Mouse (Mus musculus) small intestine, adult 2 months (tissue): ENCODE data around the gene Gm20388. TPM values are rescaled to one million over a fixed set of nuclear protein-coding genes. Genes with fewer than 3 reads are reported as not detected.

ENCODE experiments used
- H3K27ac ChIP-seq: fragments of 200-500 bp; 2 replicates; pipeline ENCODE4 v1.5.1; 2012; ENCODE audit warnings: low read depth, low read length, control low read depth, inconsistent platforms; ENCODE audit not compliant: insufficient read depth
- H3K27me3 ChIP-seq: fragments of 200-500 bp; 2 replicates; pipeline ENCODE4 v1.6.1; 2012; ENCODE audit warnings: mild to moderate bottlenecking, moderate library complexity, low read length, inconsistent platforms; ENCODE audit not compliant: control insufficient read depth, insufficient read depth
- H3K36me3 ChIP-seq: fragments of 200-500 bp; 2 replicates; pipeline ENCODE4 v1.6.1; 2012; ENCODE audit warnings: mild to moderate bottlenecking, low read length, control low read depth, inconsistent platforms; ENCODE audit not compliant: control insufficient read depth, insufficient read depth
- H3K4me1 ChIP-seq: fragments of 200-500 bp; 2 replicates; pipeline ENCODE4 v1.6.1; 2012; ENCODE audit warnings: low read length, inconsistent platforms, mixed read lengths; ENCODE audit not compliant: control insufficient read depth, insufficient read depth, insufficient read length
- H3K4me3 ChIP-seq: fragments of 200-500 bp; 2 replicates; pipeline ENCODE4 v1.5.1; 2012; ENCODE audit warnings: low read depth, mild to moderate bottlenecking, control low read depth, inconsistent platforms, low read length, moderate library complexity
- CTCF ChIP-seq: fragments of 200-500 bp; IDR thresholded peaks from 2 replicates; pipeline ENCODE4 v1.5.1; 2012; ENCODE audit warnings: low read depth, mild to moderate bottlenecking, control low read depth, inconsistent platforms, low read length, moderate library complexity, mixed read lengths; ENCODE audit not compliant: insufficient replicate concordance, insufficient read length; ENCODE audit errors: extremely low read depth
- POLR2A ChIP-seq: fragments of 200-500 bp; IDR thresholded peaks from 2 replicates; pipeline ENCODE4 v1.6.1; 2012; ENCODE audit warnings: low read depth, mild to moderate bottlenecking, control low read depth, inconsistent platforms, low read length, moderate library complexity
- WGBS: fragments of 180-500 bp; shearing (Covaris S2); methylation state at CpG from one replicate; pipeline ENCODE4 v1.1.7; 2018; 5-methylcytosine and 5-hydroxymethylcytosine counted together
- polyA plus RNA-seq: library from polyadenylated mRNA; depleted of rRNA; stranded (reverse); fragments of >200 nt; gene quantifications from 2 replicates; pipeline ENCODE4 v1.2.3, GENCODE M21; 2012

The Gm20388 gene
- polyA plus RNA-seq, 1 experiment: 37.3 TPM

DNA sequence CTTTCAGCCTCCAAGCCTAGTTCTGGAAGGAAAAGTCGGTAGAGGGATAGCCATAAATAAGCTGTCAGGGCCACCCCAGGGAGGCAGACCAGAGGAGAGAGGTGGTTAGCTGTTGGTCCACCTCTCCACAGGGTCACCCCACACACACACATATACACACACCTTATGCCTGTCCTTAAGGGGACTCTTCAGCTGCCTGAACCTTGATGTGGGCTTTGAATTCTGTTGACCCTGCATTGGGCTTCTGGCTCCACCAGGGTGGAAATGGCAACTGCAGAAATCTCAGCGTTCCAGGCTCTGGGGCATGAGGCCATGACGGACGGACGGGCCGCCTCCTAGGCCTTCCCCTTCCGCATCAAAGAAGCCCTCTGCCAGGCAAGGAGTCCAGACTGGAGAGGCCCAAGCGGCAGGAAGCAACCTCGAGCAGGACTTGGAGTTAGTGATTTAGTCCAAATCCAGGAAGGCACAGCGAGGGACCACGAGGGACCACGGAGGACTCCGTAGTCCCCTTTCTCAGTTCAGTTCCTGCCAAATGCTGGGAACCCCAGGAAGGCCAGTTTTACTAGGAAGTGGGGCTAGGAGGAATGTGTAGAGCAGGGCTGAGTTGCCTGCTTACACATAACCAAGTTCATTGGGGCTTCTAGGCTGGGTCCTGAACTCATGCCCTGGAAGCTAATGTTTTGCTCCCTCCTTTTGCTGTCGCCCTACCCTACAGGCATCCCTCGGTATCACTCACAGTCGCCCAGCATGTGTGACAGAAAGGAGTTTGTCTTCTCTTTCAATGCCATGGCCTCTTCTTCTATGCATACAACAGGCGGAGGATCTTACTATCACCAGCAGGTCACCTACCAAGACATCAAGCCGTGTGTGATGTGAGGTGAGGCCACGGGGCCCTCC, 1175.6 kb downstream of the Gm20388 start:
- H3K36me3 ChIP-seq: no peaks in the 10 kb centered on the region; the same call in 1 of the 2 replicates
- TF ChIP-seq CTCF (no peak), POLR2A (no peak)
- WGBS: 40% methylated on average over 19 of the region's 19 CpGs

DNA sequence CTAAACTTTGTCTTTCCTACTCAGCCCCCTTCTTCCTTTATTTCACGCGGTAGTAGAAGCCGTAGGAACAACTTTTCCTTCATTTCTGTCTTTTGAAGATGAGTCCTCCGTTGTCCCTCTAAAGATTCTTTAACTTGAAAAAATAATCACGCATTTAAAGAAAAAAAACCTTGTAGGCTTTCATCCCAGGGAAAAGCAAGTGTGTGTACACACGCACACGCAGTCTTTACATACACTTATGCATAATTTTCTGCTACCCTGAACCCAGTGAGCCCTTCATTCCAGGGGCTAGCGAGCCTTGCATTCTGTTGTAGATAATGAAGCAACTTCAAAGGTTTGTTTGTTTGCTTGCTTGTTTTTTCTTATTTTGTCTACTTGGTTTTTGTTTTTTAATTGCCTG, 1177.6 kb downstream of the Gm20388 start:
- H3K27ac ChIP-seq: peak overlapping the region; percentile 66
- no peak for TF ChIP-seq POLR2A
- no peak for TF ChIP-seq CTCF
- 21% methylated on average over 8 of the region's 8 CpGs for WGBS
- H3K4me1 ChIP-seq: peaks cover 2% of the 10 kb centered on the region
- peak overlapping the region; percentile 47; the same call in 1 of the 2 replicates for H3K4me3 ChIP-seq
- no peaks in the 10 kb centered on the region; the same call in 1 of the 2 replicates for H3K36me3 ChIP-seq
- peaks cover 54% of the 10 kb centered on the region for H3K27me3 ChIP-seq

More for the DNA sequence above, 1175.6 kb downstream of the Gm20388 start:
- Histone ChIP-seq H3K27ac (peak overlapping the region; percentile 44), H3K27me3 (peaks cover 62% of the 10 kb centered on the region), H3K4me1 (peaks cover 3% of the 10 kb centered on the region; the same call in 1 of the 2 replicates), H3K4me3 (peak overlapping the region; percentile 66)

DNA sequence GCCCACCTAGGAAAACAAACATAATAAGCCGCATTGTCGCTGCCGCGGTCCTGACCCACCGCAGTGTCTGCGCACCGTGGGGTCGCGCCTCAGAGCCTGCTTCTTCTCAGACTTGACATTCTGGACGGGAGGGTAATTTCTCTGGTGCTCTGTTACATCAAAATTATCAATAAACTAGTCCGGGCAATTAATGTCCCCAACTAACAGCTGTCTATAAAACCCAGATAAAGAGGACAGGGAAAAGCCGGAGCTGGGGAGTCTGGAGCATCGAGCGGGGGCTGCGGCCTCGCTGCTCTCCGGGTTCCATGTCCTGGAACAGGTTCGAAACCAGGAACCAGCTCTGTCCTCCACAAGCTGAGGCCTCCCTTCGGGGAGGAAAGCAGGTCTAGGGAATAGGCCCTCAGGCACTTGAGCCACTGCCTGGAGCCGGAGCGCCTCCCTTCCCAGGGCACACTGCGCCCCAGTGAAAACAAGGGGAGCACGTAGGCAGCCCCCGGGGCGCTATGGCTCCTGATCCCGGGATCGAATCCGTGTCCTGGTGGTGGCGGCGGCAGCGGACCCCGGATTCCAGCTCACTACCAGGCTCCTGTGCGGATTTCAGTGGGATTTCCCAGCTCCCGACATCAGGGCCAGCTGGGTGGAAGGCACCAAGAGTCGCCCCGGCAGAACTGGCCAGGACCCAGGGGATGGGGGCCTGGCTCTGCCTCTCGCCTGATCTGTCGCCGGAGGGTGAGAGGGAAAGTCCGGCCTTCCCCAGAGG, 1178.4 kb downstream of the Gm20388 start:
- H3K27ac ChIP-seq: peak overlapping the region; percentile 66
- H3K36me3 ChIP-seq: no peaks in the 10 kb centered on the region; the same call in 1 of the 2 replicates
- WGBS: 11% methylated on average over 40 of the region's 40 CpGs
- peak overlapping the region; percentile 47 for H3K4me3 ChIP-seq
- peaks cover 47% of the 10 kb centered on the region for H3K27me3 ChIP-seq
- TF ChIP-seq POLR2A: no peak
- TF ChIP-seq CTCF: no peak
- peaks cover 2% of the 10 kb centered on the region for H3K4me1 ChIP-seq

DNA sequence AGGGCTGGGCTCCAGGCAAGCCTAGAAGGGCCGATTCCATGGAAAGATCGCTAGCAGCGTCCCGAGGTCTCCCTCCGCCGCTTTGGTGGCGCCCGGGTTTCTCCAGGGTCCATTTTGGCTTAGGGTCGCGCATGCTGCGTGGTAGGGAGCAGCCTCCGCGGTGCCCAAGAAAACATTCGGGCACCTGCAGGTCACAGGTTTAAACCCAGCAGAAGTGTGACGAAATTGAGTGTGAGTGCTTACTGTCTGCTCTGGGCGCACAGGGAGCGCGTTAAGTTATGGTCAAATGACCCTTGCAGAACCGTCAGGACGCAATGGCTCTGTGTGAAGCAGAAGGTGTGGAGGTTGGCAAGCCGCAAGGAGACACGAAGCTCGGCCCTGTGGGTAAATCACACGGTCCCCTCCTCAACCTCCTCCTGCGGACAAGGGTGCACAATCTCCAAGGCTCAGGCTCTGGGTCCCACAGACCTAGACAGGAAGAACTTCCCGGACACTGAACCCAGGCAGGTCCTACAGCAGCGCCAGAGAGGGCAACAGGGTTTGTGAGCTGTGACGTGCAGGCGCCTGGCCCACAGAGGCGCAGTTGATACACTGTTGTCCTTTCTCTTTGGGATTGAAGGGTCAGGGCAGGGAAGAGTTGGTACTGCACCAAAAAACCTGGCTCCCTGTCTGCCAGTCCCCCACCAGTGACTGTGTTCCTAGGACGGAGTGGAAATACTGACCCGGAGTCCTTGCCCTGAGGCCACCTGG, 1179.2 kb downstream of the Gm20388 start:
- TF ChIP-seq POLR2A (no peak), CTCF (no peak)

DNA sequence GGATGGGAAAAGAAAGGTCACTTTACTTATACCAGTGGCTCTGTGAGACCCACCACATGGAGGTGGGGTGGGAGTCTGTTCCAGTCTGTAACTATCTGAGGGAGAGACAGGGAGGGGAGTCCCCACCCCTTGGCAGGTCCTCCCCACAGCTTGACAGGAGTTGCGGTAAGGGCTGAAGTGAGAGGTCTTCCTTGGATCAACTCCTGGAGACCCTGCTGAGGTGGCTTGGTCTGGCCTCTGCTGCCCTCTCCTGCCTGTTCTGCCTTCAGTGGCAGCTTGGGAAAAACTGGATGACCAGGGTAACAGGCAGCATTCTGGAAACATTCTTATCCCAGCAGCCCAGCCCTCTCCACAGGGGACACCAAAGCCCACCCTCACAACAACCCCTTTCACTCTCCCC, 1180.1 kb downstream of the Gm20388 start:
- Histone ChIP-seq H3K27me3 (peaks cover 36% of the 10 kb centered on the region), H3K4me1 (peaks cover 2% of the 10 kb centered on the region), H3K27ac (peak overlapping the region; percentile 21; the same call in 1 of the 2 replicates), H3K4me3 (no peak overlapping the region), H3K36me3 (no peaks in the 10 kb centered on the region; the same call in 1 of the 2 replicates)
- WGBS: 4% methylated on average over 1 of the region's 1 CpGs
- TF ChIP-seq CTCF: peak; percentile 19; the same call in 1 of the 2 replicates
- no peak for TF ChIP-seq POLR2A

More for the DNA sequence above, 1179.2 kb downstream of the Gm20388 start:
- Histone ChIP-seq H3K27me3 (peaks cover 40% of the 10 kb centered on the region), H3K4me1 (peaks cover 2% of the 10 kb centered on the region), H3K4me3 (peak overlapping the region; percentile 47), H3K36me3 (no peaks in the 10 kb centered on the region; the same call in 1 of the 2 replicates), H3K27ac (peak overlapping the region; percentile 66)
- WGBS: 9% methylated on average over 32 of the region's 32 CpGs

DNA sequence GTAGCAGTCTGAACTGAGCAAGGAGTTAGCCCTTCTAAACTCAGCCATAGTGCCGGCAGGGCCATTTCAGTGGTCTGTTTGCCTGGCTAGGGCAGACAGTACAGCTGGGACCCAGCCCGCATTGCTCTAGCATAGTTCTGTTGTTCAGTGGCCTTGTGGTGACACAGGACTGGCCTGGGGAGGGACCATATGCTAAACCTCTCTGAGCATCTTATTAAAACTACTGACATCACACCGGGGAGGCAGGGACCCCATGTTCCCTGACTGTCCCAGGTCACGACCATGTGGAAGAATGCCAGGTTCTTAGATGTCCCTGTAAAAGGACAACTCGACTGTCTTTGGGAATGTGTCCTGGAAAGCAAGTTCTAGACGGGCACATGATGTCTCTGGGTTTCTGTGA, 1181.5 kb downstream of the Gm20388 start:
- H3K4me3 ChIP-seq: no peak overlapping the region
- no peak overlapping the region for H3K27ac ChIP-seq
- H3K4me1 ChIP-seq: peaks cover 2% of the 10 kb centered on the region
- H3K27me3 ChIP-seq: peaks cover 32% of the 10 kb centered on the region
- 21% methylated on average over 6 of the region's 6 CpGs for WGBS
- no peak for TF ChIP-seq POLR2A
- TF ChIP-seq CTCF: no peak
- no peaks in the 10 kb centered on the region; the same call in 1 of the 2 replicates for H3K36me3 ChIP-seq

DNA sequence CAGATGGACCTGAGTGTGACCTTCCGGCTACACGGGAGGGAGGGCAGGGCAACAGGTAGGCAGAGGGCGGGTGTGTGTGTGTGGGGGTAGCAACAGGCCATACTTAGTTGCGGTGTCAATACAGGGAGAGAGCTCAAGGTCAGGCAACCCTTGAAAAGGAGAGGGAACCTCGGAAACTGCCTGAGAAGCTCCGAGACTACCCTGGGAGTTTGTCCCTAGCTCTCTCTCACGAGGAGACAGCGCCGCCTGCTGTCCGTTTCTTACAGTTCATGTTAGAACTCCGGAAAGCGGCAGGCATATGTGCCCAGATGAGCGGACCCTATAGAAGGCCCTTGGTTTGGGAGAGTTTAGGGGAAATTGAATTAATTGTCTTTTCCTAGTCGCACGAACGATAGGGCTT, 1182.0 kb downstream of the Gm20388 start:
- Histone ChIP-seq H3K36me3 (peaks cover 3% of the 10 kb centered on the region; the same call in 1 of the 2 replicates), H3K27me3 (peaks cover 32% of the 10 kb centered on the region), H3K4me1 (peaks cover 2% of the 10 kb centered on the region), H3K4me3 (no peak overlapping the region; the same call in 1 of the 2 replicates), H3K27ac (no peak overlapping the region)
- no peak for TF ChIP-seq POLR2A
- TF ChIP-seq CTCF: peak; percentile 94
- WGBS: 2% methylated on average over 16 of the region's 16 CpGs
